In genomic region chr10:39405982-39406797, GRCm38 (mm10) we compare ENCODE assay signal across 10 mouse cellular contexts. TPM values are rescaled to one million over a fixed set of nuclear protein-coding genes. Genes with fewer than 3 reads are reported as not detected.
A peak's percentile ranks its signal among the peaks of the same experiment; 100 is the strongest.
DNase-seq lines count a peak whose midpoint lies in the region; ATAC-seq and TF ChIP-seq lines count a peak whose summit lies in the region.
"Had no signal": no experiment of that assay in that cellular context is flagged by ENCODE, and none has a peak within 500 bp of the region (broad histone marks: within the 10 kb centered on the region; RNA-seq: fewer than 3 reads in every experiment).

No protein-coding gene starts in this region.

- no peaks in the 10 kb centered on the region for H3K9me3 ChIP-seq in hindbrain, embryonic 13.5 days
- no peaks in the 10 kb centered on the region for H3K9me3 ChIP-seq in hindbrain, embryonic 12.5 days (replicated peaks)
- no peaks in the 10 kb centered on the region for H3K9me3 ChIP-seq in midbrain, embryonic 10.5 days (replicated peaks)
- H3K9me3 ChIP-seq in midbrain, embryonic 11.5 days (ENCODE audit: control insufficient read depth, low read length) = no peaks in the 10 kb centered on the region
- no peaks in the 10 kb centered on the region for H3K9me3 ChIP-seq in liver, embryonic 12.5 days (replicated peaks)
- H3K9me3 ChIP-seq in stomach, postnatal 0 days (ENCODE audit: control insufficient read depth, low read length) = no peaks in the 10 kb centered on the region

- 71% methylated on average over 10 of the region's 10 CpGs for WGBS in hindbrain, embryonic 13.5 days
- 63% methylated on average over 10 of the region's 10 CpGs for WGBS in hindbrain, embryonic 12.5 days
- WGBS in midbrain, embryonic 10.5 days = 64% methylated on average over 10 of the region's 10 CpGs
- WGBS in midbrain, embryonic 11.5 days = 62% methylated on average over 10 of the region's 10 CpGs
- 67% methylated on average over 10 of the region's 10 CpGs for WGBS in liver, embryonic 12.5 days (ENCODE audit: insufficient replicate concordance)
- WGBS in stomach, postnatal 0 days = 46% methylated on average over 10 of the region's 10 CpGs

- no peak overlapping the region for H3K9ac ChIP-seq in hindbrain, embryonic 13.5 days
- H3K9ac ChIP-seq in hindbrain, embryonic 12.5 days = no peak overlapping the region
- no peak overlapping the region for H3K9ac ChIP-seq in midbrain, embryonic 11.5 days (ENCODE audit: low read length)
- no peak overlapping the region for H3K9ac ChIP-seq in liver, embryonic 12.5 days
- H3K9ac ChIP-seq in stomach, postnatal 0 days (ENCODE audit: low read length) = no peak overlapping the region

- H3K27ac ChIP-seq in hindbrain, embryonic 13.5 days = 0 out of 2 replicates have a peak overlapping the region, but pooled peaks have one; percentile 12
- no peak overlapping the region for H3K27ac ChIP-seq in hindbrain, embryonic 12.5 days
- no peak overlapping the region for H3K27ac ChIP-seq in midbrain, embryonic 10.5 days (replicated peaks)
- H3K27ac ChIP-seq in midbrain, embryonic 11.5 days (ENCODE audit: low read depth, low read length) = no peak overlapping the region
- no peak overlapping the region for H3K27ac ChIP-seq in liver, embryonic 12.5 days
- no peak overlapping the region for H3K27ac ChIP-seq in stomach, postnatal 0 days (replicated peaks)
- H3K27ac ChIP-seq: layer of hippocampus, adult 2 months had no signal

- no peaks in the 10 kb centered on the region for H3K27me3 ChIP-seq in hindbrain, embryonic 13.5 days
- H3K27me3 ChIP-seq in hindbrain, embryonic 12.5 days = no peaks in the 10 kb centered on the region
- no peaks in the 10 kb centered on the region for H3K27me3 ChIP-seq in midbrain, embryonic 10.5 days (ENCODE audit: low read depth, poor library complexity, severe bottlenecking)
- H3K27me3 ChIP-seq in midbrain, embryonic 11.5 days (ENCODE audit: control insufficient read depth, insufficient read depth, low read length) = no peaks in the 10 kb centered on the region
- H3K27me3 ChIP-seq in liver, embryonic 12.5 days (replicated peaks) = no peaks in the 10 kb centered on the region
- no peaks in the 10 kb centered on the region for H3K27me3 ChIP-seq in stomach, postnatal 0 days (ENCODE audit: control insufficient read depth, insufficient read depth, low read length)

- no peak for TF ChIP-seq EP300 in stomach, postnatal 0 days (optimal IDR thresholded peaks at IDR 0.05)

- H3K36me3 ChIP-seq in hindbrain, embryonic 13.5 days = peaks cover 13% of the 10 kb centered on the region
- H3K36me3 ChIP-seq in hindbrain, embryonic 12.5 days = peaks cover 5% of the 10 kb centered on the region; the same call in 1 of the 2 replicates
- peaks cover 10% of the 10 kb centered on the region for H3K36me3 ChIP-seq in midbrain, embryonic 10.5 days
- no peaks in the 10 kb centered on the region for H3K36me3 ChIP-seq in midbrain, embryonic 11.5 days (ENCODE audit: control insufficient read depth, insufficient read depth, low read length)
- peaks cover 6% of the 10 kb centered on the region; the same call in 1 of the 2 replicates for H3K36me3 ChIP-seq in liver, embryonic 12.5 days
- no peaks in the 10 kb centered on the region for H3K36me3 ChIP-seq in stomach, postnatal 0 days (ENCODE audit: control insufficient read depth, insufficient read depth, low read length)

- TF ChIP-seq CTCF in stomach, postnatal 0 days (IDR thresholded peaks at IDR 0.05; ENCODE audit: low read depth) = 0 out of 2 replicates have a peak, but pooled peaks have one; percentile 4

- peaks cover 35% of the 10 kb centered on the region for H3K4me1 ChIP-seq in hindbrain, embryonic 13.5 days (replicated peaks)
- H3K4me1 ChIP-seq in hindbrain, embryonic 12.5 days = peaks cover 10% of the 10 kb centered on the region
- peaks cover 11% of the 10 kb centered on the region for H3K4me1 ChIP-seq in midbrain, embryonic 10.5 days
- H3K4me1 ChIP-seq in midbrain, embryonic 11.5 days (ENCODE audit: control insufficient read depth, insufficient read depth, low read length) = no peaks in the 10 kb centered on the region
- H3K4me1 ChIP-seq in liver, embryonic 12.5 days = no peaks in the 10 kb centered on the region
- no peaks in the 10 kb centered on the region for H3K4me1 ChIP-seq in stomach, postnatal 0 days (replicated peaks; ENCODE audit: control insufficient read depth, insufficient read depth)

- H3K4me3 ChIP-seq in hindbrain, embryonic 13.5 days = no peak overlapping the region
- H3K4me3 ChIP-seq in hindbrain, embryonic 12.5 days = no peak overlapping the region
- no peak overlapping the region for H3K4me3 ChIP-seq in midbrain, embryonic 10.5 days
- H3K4me3 ChIP-seq in midbrain, embryonic 11.5 days (ENCODE audit: low read depth, low read length) = no peak overlapping the region
- no peak overlapping the region for H3K4me3 ChIP-seq in liver, embryonic 12.5 days
- no peak overlapping the region for H3K4me3 ChIP-seq in stomach, postnatal 0 days (ENCODE audit: low read depth, low read length)
- H3K4me3 ChIP-seq: erythroblast, embryonic 14.5 days; layer of hippocampus, adult 2 months had no signal

- ATAC-seq in hindbrain, embryonic 13.5 days (ENCODE audit: low FRiP score) = 0 out of 2 replicates have a peak, but pooled peaks have one; percentile 18
- ATAC-seq in hindbrain, embryonic 12.5 days (ENCODE audit: low FRiP score) = no peak
- no peak for ATAC-seq in midbrain, embryonic 11.5 days (ENCODE audit: low FRiP score)
- ATAC-seq in liver, embryonic 12.5 days = peak; percentile 55
- ATAC-seq in stomach, postnatal 0 days (ENCODE audit: low FRiP score, low TSS enrichment) = peak; percentile 82
- no peak for ATAC-seq in erythroid progenitor cell, adult 5-6 weeks (replicated peaks; ENCODE audit: low FRiP score, poor library complexity, severe bottlenecking)

- H3K4me2 ChIP-seq in hindbrain, embryonic 13.5 days = no peak overlapping the region
- H3K4me2 ChIP-seq in hindbrain, embryonic 12.5 days (replicated peaks) = no peak overlapping the region
- no peak overlapping the region for H3K4me2 ChIP-seq in midbrain, embryonic 11.5 days
- H3K4me2 ChIP-seq in liver, embryonic 12.5 days = no peak overlapping the region
- no peak overlapping the region for H3K4me2 ChIP-seq in stomach, postnatal 0 days (replicated peaks; ENCODE audit: low read depth)

- DNase-seq in midbrain, embryonic 10.5 days (ENCODE audit: low spot score) = peak; percentile 17
- DNase-seq in midbrain, embryonic 11.5 days (ENCODE audit: low spot score, missing footprints) = no peak
- peak; percentile 27 for DNase-seq in stomach, postnatal 0 days (ENCODE audit: low spot score)
- DNase-seq: right cerebral cortex, postnatal 4 days had no signal

RNA-seq across cellular contexts. Expression of gene Fyn, which starts 37.5 kb away (rescaled TPM):
- 68.3 and 71.0 TPM in 2 replicates for polyA plus RNA-seq in hindbrain, embryonic 13.5 days (2015; fragmentation: Nextera tagmentation; extraction: Ambion mirVana)
- 64.8 and 67.9 TPM in 2 replicates for polyA plus RNA-seq in hindbrain, embryonic 12.5 days (2016; fragmentation: Nextera tagmentation; extraction: Ambion mirVana)
- 24.3 and 28.9 TPM in 2 replicates for polyA plus RNA-seq in midbrain, embryonic 10.5 days (2016; fragmentation: Nextera tagmentation; extraction: Ambion mirVana)
- polyA plus RNA-seq in midbrain, embryonic 11.5 days (2014; fragmentation: Nextera tagmentation; extraction: Ambion mirVana) = 43.7 and 44.3 TPM in 2 replicates
- polyA plus RNA-seq in liver, embryonic 12.5 days (2016; fragmentation: Nextera tagmentation; extraction: Ambion mirVana) = 15.1 and 15.7 TPM in 2 replicates
- polyA plus RNA-seq in stomach, postnatal 0 days (2015; fragmentation: Nextera tagmentation; extraction: Ambion mirVana) = 12.5 and 12.6 TPM in 2 replicates
- 6.1 and 6.3 TPM in 2 replicates for total RNA-seq in erythroid progenitor cell, adult 5-6 weeks (2015; ENCODE audit: low replicate concordance)
- 1.4 and 8.5 TPM in 2 replicates for total RNA-seq in erythroid progenitor cell, adult 5-6 weeks (2017; ENCODE audit: low replicate concordance)

Comparison
In these comparisons a context has a peak if more than half of its experiments do, and no peak if none do; other contexts are left out.
1. ATAC-seq: peak in hindbrain, embryonic 13.5 days (single experiment), liver, embryonic 12.5 days (single experiment) and stomach, postnatal 0 days (single experiment); none in hindbrain, embryonic 12.5 days (single experiment), midbrain, embryonic 11.5 days (single experiment) and erythroid progenitor cell, adult 5-6 weeks (single experiment).